Comparison of ENCODE assay signal across 34 mouse cellular contexts in the genomic region with DNA sequence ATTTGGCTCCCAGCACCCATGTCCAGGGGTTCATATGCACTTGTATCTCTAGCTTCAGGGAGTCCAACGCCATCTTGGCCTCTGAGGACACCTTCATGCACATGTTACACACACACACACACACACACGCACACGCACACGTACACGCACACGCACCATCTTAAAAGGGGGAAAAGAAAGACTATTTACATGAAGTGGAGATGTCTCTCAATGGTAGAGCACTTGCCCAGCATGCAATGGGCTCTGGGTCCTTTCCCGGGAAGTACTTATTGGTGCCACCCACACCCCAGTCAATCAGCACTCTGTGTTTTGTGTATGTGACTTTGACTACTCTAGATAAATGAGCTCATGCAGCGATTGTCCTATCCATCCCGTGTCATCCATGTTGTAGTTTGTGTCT.
"Had no signal": no experiment of that assay in that cellular context is flagged by ENCODE, and none has a peak within 500 bp of the region (broad histone marks: within the 10 kb centered on the region; RNA-seq: fewer than 3 reads in every experiment).

No protein-coding gene starts in this region.

- H3K9ac ChIP-seq: heart, embryonic 12.5 days; heart, embryonic 15.5 days; hindbrain, embryonic 12.5 days; hindbrain, embryonic 13.5 days; hindbrain, embryonic 14.5 days; hindbrain, embryonic 15.5 days; intestine, embryonic 15.5 days; kidney, embryonic 15.5 days had no signal

- DNase-seq: heart, postnatal 10 days; heart, postnatal 14 days; heart, postnatal 36 days; heart, postnatal 4 days; kidney, adult 11 months; kidney, adult 18-20 months; kidney, adult 2 months; kidney, adult 8-10 months; kidney, adult 9 months; kidney, postnatal 10 days; kidney, postnatal 14 days; kidney, postnatal 25 days; kidney, postnatal 36 days; kidney, postnatal 4 days; layer of hippocampus, adult 9-11 months; layer of hippocampus, postnatal 36 days had no signal

- H3K36me3 ChIP-seq: hindbrain, embryonic 10.5 days; hindbrain, embryonic 12.5 days; hindbrain, embryonic 13.5 days; hindbrain, embryonic 15.5 days; intestine, embryonic 15.5 days; kidney, embryonic 15.5 days had no signal

- H3K27me3 ChIP-seq: heart, embryonic 12.5 days; heart, embryonic 15.5 days; hindbrain, embryonic 12.5 days; hindbrain, embryonic 13.5 days; hindbrain, embryonic 15.5 days; intestine, embryonic 15.5 days; kidney, embryonic 15.5 days had no signal

- H3K4me1 ChIP-seq: hindbrain, embryonic 12.5 days; hindbrain, embryonic 13.5 days; hindbrain, embryonic 15.5 days had no signal

- H3K9me3 ChIP-seq: heart, embryonic 10.5 days; heart, embryonic 12.5 days; heart, embryonic 15.5 days; intestine, embryonic 15.5 days; kidney, embryonic 15.5 days had no signal

- ATAC-seq: hindbrain, embryonic 16.5 days; hindbrain, postnatal 0 days; inflammation-experienced regulatory T-cells, adult 6 months; intestine, embryonic 15.5 days; intestine, embryonic 16.5 days; intestine, postnatal 0 days had no signal

- H3K4me3 ChIP-seq: heart, embryonic 10.5 days; heart, embryonic 12.5 days; heart, embryonic 15.5 days; hindbrain, embryonic 10.5 days; hindbrain, embryonic 12.5 days; hindbrain, embryonic 13.5 days; hindbrain, embryonic 15.5 days; intestine, embryonic 15.5 days; kidney, embryonic 15.5 days; layer of hippocampus, adult 2 months; left cerebral cortex, adult 2 months had no signal

- H3K4me2 ChIP-seq: heart, embryonic 12.5 days; heart, embryonic 15.5 days; hindbrain, embryonic 12.5 days; hindbrain, embryonic 13.5 days; hindbrain, embryonic 14.5 days; hindbrain, embryonic 15.5 days; intestine, embryonic 15.5 days; kidney, embryonic 15.5 days had no signal

- H3K27ac ChIP-seq: heart, embryonic 10.5 days; heart, embryonic 15.5 days; hindbrain, embryonic 10.5 days; hindbrain, embryonic 12.5 days; hindbrain, embryonic 13.5 days; hindbrain, embryonic 14.5 days; hindbrain, embryonic 15.5 days; hindbrain, postnatal 0 days; intestine, embryonic 15.5 days; kidney, embryonic 15.5 days; kidney, postnatal 0 days; layer of hippocampus, adult 2 months; left cerebral cortex, adult 2 months had no signal
